Mouse (Mus musculus) gastrocnemius, postnatal 36 days (tissue): ENCODE measurements around the gene Cacna1c. TPM values are rescaled to one million over a fixed set of nuclear protein-coding genes. Genes with fewer than 3 reads are reported as not detected.
A peak's percentile ranks its signal among the peaks of the same experiment; 100 is the strongest.

ENCODE experiments used
- DNase-seq, 2 experiments: peaks; one replicate each; pipeline ENCODE4 v3.0.0; 2022
- intact Hi-C: fragments of 180-260 bp; cut with DNase I; formaldehyde crosslinking; loops from one replicate; pipeline ENCODE4 v1.15.1; 2025
- total RNA-seq, 2 experiments: library from RNA; stranded (reverse); gene quantifications; 2 replicates each; pipeline ENCODE4 v1.2.3; 2021

The Cacna1c gene
- total RNA-seq, 2 experiments from 2014 or later, result 1.5 to 2.3 TPM

GRCm38 (mm10) chr6:118838919-118839915, 357.0 kb downstream of the Cacna1c start:
- no peak for DNase-seq
- intact Hi-C loops, result no loop called here

- no peak for DNase-seq
- intact Hi-C loops, result no loop called here
Measured at GRCm38 (mm10) chr6:118836693-118837092, 359.5 kb downstream of the Cacna1c start.

GRCm38 (mm10) chr6:118834046-118834445, 362.2 kb downstream of the Cacna1c start:
- no peak for DNase-seq
- intact Hi-C loops, result no loop called here

GRCm38 (mm10) chr6:118833049-118833448, 363.2 kb downstream of the Cacna1c start:
- DNase-seq, result no peak
- intact Hi-C loops, result no loop called here

GRCm38 (mm10) chr6:118832616-118833015, 363.6 kb downstream of the Cacna1c start:
- DNase-seq, result no peak
- intact Hi-C loops, result no loop called here

- intact Hi-C loops, result no loop called here
- DNase-seq, result no peak
Measured at GRCm38 (mm10) chr6:118830851-118831250, 365.4 kb downstream of the Cacna1c start.

- no peak for DNase-seq
- intact Hi-C loops, result no loop called here
Measured at GRCm38 (mm10) chr6:118828187-118828586, 368.0 kb downstream of the Cacna1c start.

GRCm38 (mm10) chr6:118827560-118827959, 368.7 kb downstream of the Cacna1c start:
- DNase-seq, result no peak
- intact Hi-C loops, result no loop called here

- DNase-seq, result no peak
- intact Hi-C loops, result no loop called here
Measured at GRCm38 (mm10) chr6:118825400-118825871, 370.8 kb downstream of the Cacna1c start.

- no peak for DNase-seq
- intact Hi-C loops, result no loop called here
Measured at GRCm38 (mm10) chr6:118821536-118821935, 374.7 kb downstream of the Cacna1c start.

GRCm38 (mm10) chr6:118819657-118820056, 376.6 kb downstream of the Cacna1c start:
- DNase-seq, result no peak
- intact Hi-C loops, result no loop called here

- intact Hi-C loops, result no loop called here
- DNase-seq, result no peak
Measured at GRCm38 (mm10) chr6:118817928-118818503, 378.2 kb downstream of the Cacna1c start.

- intact Hi-C loops, result no loop called here
Measured at GRCm38 (mm10) chr6:118816253-118816652, 380.0 kb downstream of the Cacna1c start.

GRCm38 (mm10) chr6:118812556-118812955, 383.7 kb downstream of the Cacna1c start:
- no peak for DNase-seq
- intact Hi-C loops, result no loop called here

More at GRCm38 (mm10) chr6:118816253-118816652, 380.0 kb downstream of the Cacna1c start:
- DNase-seq, result no peak

GRCm38 (mm10) chr6:118812007-118812406, 384.2 kb downstream of the Cacna1c start:
- intact Hi-C loops, result no loop called here
- DNase-seq, result no peak

GRCm38 (mm10) chr6:118810834-118811233, 385.4 kb downstream of the Cacna1c start:
- no peak for DNase-seq
- intact Hi-C loops, result no loop called here

- DNase-seq, result no peak
- intact Hi-C loops, result no loop called here
Measured at GRCm38 (mm10) chr6:118805139-118805538, 391.1 kb downstream of the Cacna1c start.

- no peak for DNase-seq
- intact Hi-C loops, result no loop called here
Measured at GRCm38 (mm10) chr6:118802286-118802685, 393.9 kb downstream of the Cacna1c start.

GRCm38 (mm10) chr6:118796393-118796792, 399.8 kb downstream of the Cacna1c start:
- no peak for DNase-seq
- intact Hi-C loops, result no loop called here

- intact Hi-C loops, result no loop called here
- no peak for DNase-seq
Measured at GRCm38 (mm10) chr6:118795716-118796115, 400.5 kb downstream of the Cacna1c start.

GRCm38 (mm10) chr6:118791921-118792368, 404.3 kb downstream of the Cacna1c start:
- DNase-seq, result peak in 1 of 2 experiments; percentile 8
- intact Hi-C loops, result no loop called here
